Mouse (Mus musculus) ovary, adult 18-20 months (tissue): ENCODE data around the gene Neurod4.

ENCODE experiments used
- DNase-seq: peaks from one replicate; pipeline ENCODE4 v3.0.0; 2022; ENCODE audit warnings: low spot score, mixed read lengths

Gene Neurod4

DNA sequence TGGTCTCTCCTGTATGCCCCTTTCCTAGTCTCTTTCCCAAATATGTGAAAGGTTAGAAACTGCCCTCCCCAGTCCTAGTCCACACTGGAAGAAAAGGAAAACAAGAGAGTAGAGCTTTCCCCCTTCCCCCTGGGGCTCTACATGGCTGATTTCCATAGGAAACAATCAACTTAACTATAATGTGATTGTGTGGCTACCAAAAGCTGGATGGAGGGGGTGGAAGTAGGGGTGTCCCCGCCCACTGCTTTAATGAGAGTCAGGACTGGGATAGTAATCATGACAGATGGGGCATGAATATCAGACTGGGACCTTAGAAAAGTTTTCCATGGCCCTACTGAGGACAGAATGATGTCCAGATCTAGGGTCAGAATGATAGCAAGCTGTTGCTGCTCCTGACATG, 45.5 kb downstream of the Neurod4 start:
- no peak for DNase-seq

DNA sequence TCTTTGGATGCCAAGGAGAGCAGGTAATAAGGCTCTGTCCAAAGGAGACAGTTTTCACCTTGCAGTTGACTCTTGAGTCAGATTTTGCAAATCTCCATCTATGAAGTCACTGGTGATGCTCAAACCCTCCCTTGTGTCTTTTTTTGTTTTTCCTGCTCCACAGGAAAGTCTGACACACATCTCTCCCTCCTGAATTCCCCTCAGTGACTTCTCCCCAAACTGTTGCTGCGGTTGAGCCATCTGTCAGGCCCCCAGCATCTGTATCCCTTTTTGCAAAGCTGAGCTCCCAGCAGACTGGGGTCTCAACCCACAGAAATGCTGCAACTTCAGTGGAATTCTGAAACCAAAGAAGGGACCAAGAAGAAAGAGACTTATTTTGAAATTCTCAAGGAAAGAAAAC, 47.9 kb downstream of the Neurod4 start:
- no peak for DNase-seq

DNA sequence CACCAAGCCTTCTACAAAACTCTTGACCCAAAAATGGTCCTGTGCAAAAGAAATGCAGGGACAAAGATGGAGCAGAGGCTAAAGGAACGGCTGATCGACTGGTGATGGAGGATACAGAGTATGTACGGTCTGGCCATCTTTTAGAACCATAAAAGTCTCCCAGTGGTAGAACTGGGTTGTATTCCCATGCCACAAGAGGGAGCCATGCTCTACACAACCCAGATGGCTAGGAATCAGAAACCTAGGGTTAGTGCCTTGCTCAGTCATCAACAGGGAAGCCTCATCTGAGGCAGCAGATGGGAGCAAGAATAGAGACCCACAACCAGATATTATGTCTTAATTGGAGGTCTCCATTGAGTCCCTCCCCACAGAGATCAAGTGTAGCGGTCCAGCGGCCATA, 50.5 kb downstream of the Neurod4 start:
- no peak for DNase-seq

DNA sequence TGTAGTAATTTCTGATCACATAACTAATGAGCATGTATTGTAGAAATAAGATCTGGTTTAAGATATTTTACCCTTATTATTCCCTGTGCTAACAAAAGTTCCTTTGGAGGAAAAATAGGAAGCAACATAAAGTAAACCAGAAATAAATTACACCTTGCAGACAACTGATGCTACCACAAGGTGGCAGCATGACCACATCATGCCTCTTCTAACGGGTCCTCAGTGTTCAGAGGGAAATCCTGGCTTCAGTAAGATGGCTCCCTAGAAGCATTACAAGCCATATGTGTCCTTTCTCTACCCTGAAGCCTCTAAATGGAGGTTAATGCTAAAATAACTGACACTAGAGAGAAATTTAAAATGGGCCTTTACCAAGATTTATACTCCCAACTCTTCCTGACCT, 51.8 kb downstream of the Neurod4 start:
- DNase-seq, result no peak

DNA sequence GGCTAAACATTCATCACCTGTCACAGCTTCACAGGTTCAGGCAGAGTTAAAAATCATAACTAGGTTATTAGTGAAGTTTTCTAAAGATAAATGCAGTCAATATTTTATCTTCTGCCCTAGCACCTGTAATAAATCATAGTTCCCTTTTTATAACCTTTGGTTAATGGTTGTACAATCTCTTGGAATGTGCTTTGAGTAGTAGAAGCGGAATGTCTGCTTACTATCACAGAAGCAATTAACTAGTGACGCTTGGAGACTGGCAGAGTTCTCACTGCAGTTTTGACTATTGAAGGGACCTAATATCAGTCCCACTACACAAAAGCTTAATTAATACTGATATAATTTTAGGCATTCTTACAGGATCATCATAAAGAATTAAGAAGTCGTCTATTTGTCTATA, 55.0 kb downstream of the Neurod4 start:
- no peak for DNase-seq
